Mouse (Mus musculus): ENCODE measurements around the gene Sorcs3. TPM values are rescaled to one million over a fixed set of nuclear protein-coding genes. Genes with fewer than 3 reads are reported as not detected.

Gene Sorcs3
- polyA plus RNA-seq, 1 experiment: 0.03 TPM

DNA sequence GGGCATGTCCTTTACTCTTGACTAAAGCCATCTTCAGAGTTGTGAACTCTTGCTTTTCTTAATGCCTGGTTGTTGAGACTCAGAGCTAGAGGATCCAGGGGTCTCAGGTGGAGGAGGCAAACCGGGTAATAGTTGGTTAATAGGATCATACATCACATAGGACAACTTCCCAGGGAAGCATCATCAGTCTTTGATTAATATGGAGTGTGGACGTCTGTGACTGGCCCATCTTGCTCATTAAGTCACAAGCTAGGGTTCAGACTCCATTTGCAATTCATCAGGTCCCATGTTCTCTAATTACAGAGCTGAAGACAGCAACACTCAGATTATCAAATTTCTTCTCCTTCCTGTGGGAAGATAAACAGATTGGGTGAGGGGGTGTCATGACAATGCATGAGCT is 353.6 kb downstream of the Sorcs3 start:
- H3K27me3 ChIP-seq (ENCODE audit: control insufficient read depth, insufficient read depth, low read length): no peaks in the 10 kb centered on the region
- no peaks in the 10 kb centered on the region for H3K36me3 ChIP-seq (ENCODE audit: control insufficient read depth, insufficient read depth, low read length)
- H3K4me1 ChIP-seq (ENCODE audit: control insufficient read depth, insufficient read depth, insufficient read length, low read length): no peaks in the 10 kb centered on the region
- WGBS: 50% methylated on average over 2 of the region's 2 CpGs
- TF ChIP-seq POLR2A (IDR thresholded peaks at IDR 0.05; ENCODE audit: low read depth, low read length) (no peak), CTCF (IDR thresholded peaks at IDR 0.05; ENCODE audit: extremely low read depth, insufficient read length, insufficient replicate concordance, low read depth, low read length) (no peak)
- no peak overlapping the region for H3K4me3 ChIP-seq (ENCODE audit: low read depth, low read length)
- H3K27ac ChIP-seq (ENCODE audit: insufficient read depth, low read depth, low read length): no peak overlapping the region

DNA sequence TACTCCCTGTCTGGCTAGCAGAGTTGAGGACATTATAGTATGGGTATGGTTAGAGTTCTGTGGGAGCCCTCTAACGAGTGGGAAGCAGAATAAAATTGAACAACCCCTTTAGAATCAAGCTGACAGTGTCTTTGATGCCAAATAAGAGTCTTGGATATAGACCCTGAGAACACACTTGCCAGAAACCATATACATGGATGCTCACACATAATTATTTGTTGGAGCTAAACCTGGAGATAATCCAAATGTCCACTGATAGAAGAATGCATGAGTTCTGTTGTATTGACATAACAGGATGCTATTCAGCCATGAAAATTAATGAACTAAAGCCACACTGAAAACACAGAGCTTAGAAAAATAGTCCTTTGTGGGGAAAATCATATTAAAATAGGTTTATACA is 369.9 kb downstream of the Sorcs3 start:
- Histone ChIP-seq H3K4me1 (ENCODE audit: control insufficient read depth, insufficient read depth, insufficient read length, low read length) (no peaks in the 10 kb centered on the region), H3K36me3 (ENCODE audit: control insufficient read depth, insufficient read depth, low read length) (no peaks in the 10 kb centered on the region), H3K4me3 (ENCODE audit: low read depth, low read length) (no peak overlapping the region), H3K27ac (ENCODE audit: insufficient read depth, low read depth, low read length) (no peak overlapping the region), H3K27me3 (ENCODE audit: control insufficient read depth, insufficient read depth, low read length) (no peaks in the 10 kb centered on the region)
- no peak for TF ChIP-seq CTCF (IDR thresholded peaks at IDR 0.05; ENCODE audit: extremely low read depth, insufficient read length, insufficient replicate concordance, low read depth, low read length)
- TF ChIP-seq POLR2A (IDR thresholded peaks at IDR 0.05; ENCODE audit: low read depth, low read length): no peak
- 45% methylated on average over 1 of the region's 1 CpGs for WGBS

DNA sequence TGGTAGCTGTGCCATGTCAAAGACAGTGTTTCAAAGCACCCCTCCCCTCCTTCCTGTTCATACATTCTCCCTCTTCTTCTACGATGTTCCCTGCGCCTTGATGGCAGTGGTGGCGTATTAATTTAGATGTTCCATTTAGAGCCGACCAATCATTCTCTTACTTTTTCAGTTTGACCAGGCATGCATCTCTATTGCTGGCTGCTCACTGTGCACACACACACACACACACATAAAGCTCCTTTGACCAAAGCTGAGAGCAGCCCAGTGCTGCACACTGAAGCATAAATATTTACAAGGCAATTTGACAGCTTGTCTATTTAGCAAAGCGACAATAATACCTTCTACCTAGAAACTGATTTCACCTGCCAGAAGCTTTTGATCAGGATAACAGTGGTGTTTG is 371.3 kb downstream of the Sorcs3 start:
- Histone ChIP-seq H3K27ac (ENCODE audit: insufficient read depth, low read depth, low read length) (no peak overlapping the region), H3K27me3 (ENCODE audit: control insufficient read depth, insufficient read depth, low read length) (no peaks in the 10 kb centered on the region), H3K36me3 (ENCODE audit: control insufficient read depth, insufficient read depth, low read length) (no peaks in the 10 kb centered on the region), H3K4me3 (ENCODE audit: low read depth, low read length) (no peak overlapping the region), H3K4me1 (ENCODE audit: control insufficient read depth, insufficient read depth, insufficient read length, low read length) (no peaks in the 10 kb centered on the region)
- 74% methylated on average over 5 of the region's 5 CpGs for WGBS
- TF ChIP-seq POLR2A (IDR thresholded peaks at IDR 0.05; ENCODE audit: low read depth, low read length) (no peak), CTCF (IDR thresholded peaks at IDR 0.05; ENCODE audit: extremely low read depth, insufficient read length, insufficient replicate concordance, low read depth, low read length) (no peak)

DNA sequence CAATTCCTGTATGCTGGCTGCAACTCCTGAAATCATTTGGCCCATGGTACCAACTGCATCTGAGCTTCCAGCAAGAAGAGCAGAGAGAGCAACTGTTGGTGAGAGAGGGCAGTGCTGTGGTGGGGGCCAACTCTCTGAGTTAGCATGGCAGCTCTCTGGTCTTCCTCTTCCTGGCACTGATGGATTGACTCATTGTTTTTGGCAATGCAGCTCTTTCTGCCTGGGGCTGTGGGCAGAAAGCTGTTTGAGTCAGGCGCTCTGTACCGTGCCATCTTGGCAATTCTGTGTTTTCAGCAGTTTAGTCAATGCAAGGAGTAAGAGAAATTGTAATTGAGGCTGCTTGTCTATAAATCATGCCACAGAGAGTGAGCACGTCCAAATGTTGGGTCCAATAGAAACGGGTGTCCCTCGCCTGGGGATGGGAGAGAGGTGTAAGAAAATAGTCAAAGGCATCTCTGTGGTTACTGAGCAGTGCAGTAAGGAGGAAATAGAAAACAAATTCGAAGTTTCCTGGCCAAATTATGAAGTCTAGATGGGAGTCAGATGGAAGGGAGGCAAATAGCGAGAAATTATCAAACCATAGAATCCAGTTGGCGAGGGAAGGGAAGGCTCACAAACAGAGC is 379.2 kb downstream of the Sorcs3 start:
- Histone ChIP-seq H3K36me3 (ENCODE audit: control insufficient read depth, insufficient read depth, low read length) (no peaks in the 10 kb centered on the region), H3K27ac (ENCODE audit: insufficient read depth, low read depth, low read length) (no peak overlapping the region), H3K4me1 (ENCODE audit: control insufficient read depth, insufficient read depth, insufficient read length, low read length) (no peaks in the 10 kb centered on the region), H3K27me3 (ENCODE audit: control insufficient read depth, insufficient read depth, low read length) (no peaks in the 10 kb centered on the region), H3K4me3 (ENCODE audit: low read depth, low read length) (no peak overlapping the region)
- TF ChIP-seq CTCF (IDR thresholded peaks at IDR 0.05; ENCODE audit: extremely low read depth, insufficient read length, insufficient replicate concordance, low read depth, low read length): no peak
- TF ChIP-seq POLR2A (IDR thresholded peaks at IDR 0.05; ENCODE audit: low read depth, low read length): no peak
- WGBS: 72% methylated on average over 8 of the region's 8 CpGs

DNA sequence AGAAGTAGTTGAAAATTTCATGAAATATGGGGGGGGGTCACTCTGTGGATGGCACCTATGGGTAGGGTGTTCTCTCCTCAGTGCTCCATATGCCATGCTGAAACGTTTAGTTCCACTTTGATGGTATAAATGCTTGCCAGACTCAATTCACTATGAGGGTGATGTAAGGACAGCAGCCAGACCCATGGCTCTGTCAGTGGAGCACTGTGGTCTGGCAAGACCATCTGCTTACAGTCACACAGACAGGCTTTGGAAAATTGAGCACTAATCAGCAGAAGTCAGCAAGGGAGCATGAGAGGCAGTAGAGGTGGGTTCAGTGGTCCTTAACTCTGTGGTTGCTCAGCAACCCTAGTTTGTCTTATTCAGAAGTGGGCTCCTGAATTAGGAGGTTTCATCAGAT is 411.1 kb downstream of the Sorcs3 start:
- Histone ChIP-seq H3K4me3 (ENCODE audit: low read depth, low read length) (no peak overlapping the region), H3K27me3 (ENCODE audit: control insufficient read depth, insufficient read depth, low read length) (no peaks in the 10 kb centered on the region), H3K4me1 (ENCODE audit: control insufficient read depth, insufficient read depth, insufficient read length, low read length) (no peaks in the 10 kb centered on the region), H3K36me3 (ENCODE audit: control insufficient read depth, insufficient read depth, low read length) (no peaks in the 10 kb centered on the region), H3K27ac (ENCODE audit: insufficient read depth, low read depth, low read length) (no peak overlapping the region)
- 54% methylated on average over 1 of the region's 1 CpGs for WGBS
- TF ChIP-seq POLR2A (IDR thresholded peaks at IDR 0.05; ENCODE audit: low read depth, low read length): no peak
- no peak for TF ChIP-seq CTCF (IDR thresholded peaks at IDR 0.05; ENCODE audit: extremely low read depth, insufficient read length, insufficient replicate concordance, low read depth, low read length)

DNA sequence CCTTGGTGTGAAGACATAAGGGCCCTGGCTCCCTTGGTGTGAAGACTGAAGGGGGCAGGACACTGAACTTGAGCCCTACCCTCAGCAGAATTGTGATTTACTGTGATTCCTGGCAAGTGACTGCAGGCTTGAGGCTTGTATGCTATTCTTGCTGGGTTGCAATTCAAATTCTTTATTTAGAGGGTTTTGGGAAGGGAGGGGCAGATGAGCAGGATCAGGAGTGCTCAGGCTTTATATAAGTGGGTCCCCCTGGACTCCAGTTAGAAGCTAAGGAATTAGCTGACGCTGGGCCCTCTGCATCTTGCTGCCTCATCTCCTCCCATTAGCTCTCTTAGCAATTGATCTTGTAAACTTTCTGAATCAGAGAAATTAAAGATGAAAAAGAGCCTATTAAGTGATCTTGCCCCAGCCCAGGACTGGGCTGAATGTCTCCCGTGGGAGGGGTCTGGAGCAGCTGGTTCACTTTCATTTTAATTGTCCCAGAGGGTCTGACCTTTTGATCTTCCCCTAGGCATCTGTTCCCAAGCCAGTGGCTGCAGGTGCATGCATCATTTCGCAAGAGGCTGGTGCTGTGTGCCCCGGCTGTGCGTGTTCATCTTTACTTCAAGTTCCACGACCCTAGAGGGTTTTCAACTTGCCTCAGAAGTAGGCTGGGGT is 425.0 kb downstream of the Sorcs3 start:
- Histone ChIP-seq H3K4me1 (ENCODE audit: control insufficient read depth, insufficient read depth, insufficient read length, low read length) (no peaks in the 10 kb centered on the region), H3K27me3 (ENCODE audit: control insufficient read depth, insufficient read depth, low read length) (no peaks in the 10 kb centered on the region), H3K4me3 (ENCODE audit: low read depth, low read length) (no peak overlapping the region), H3K27ac (ENCODE audit: insufficient read depth, low read depth, low read length) (no peak overlapping the region), H3K36me3 (ENCODE audit: control insufficient read depth, insufficient read depth, low read length) (no peaks in the 10 kb centered on the region)
- WGBS: 54% methylated on average over 6 of the region's 6 CpGs
- TF ChIP-seq POLR2A (IDR thresholded peaks at IDR 0.05; ENCODE audit: low read depth, low read length): no peak
- no peak for TF ChIP-seq CTCF (IDR thresholded peaks at IDR 0.05; ENCODE audit: extremely low read depth, insufficient read length, insufficient replicate concordance, low read depth, low read length)

DNA sequence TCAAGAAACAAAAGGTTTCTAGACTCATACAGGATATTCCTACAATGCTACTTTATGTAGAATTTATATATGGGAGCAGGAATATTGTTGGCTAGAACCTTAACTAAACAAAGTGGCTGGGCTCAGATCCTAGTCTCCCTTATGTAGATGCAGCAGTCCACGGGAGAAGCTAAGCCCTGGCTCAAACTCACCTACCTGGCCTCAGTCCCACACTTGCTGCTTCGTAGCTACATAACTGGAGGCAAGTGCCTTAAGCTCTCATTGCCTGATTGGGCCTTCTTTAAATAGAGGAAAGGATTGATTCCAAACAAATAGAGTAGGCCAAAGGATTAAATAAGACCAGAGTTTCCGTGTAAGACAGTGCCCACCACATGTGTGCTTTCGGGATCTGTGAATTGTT is 436.7 kb downstream of the Sorcs3 start:
- no peaks in the 10 kb centered on the region for H3K4me1 ChIP-seq (ENCODE audit: control insufficient read depth, insufficient read depth, insufficient read length, low read length)
- TF ChIP-seq POLR2A (IDR thresholded peaks at IDR 0.05; ENCODE audit: low read depth, low read length) (no peak), CTCF (IDR thresholded peaks at IDR 0.05; ENCODE audit: extremely low read depth, insufficient read length, insufficient replicate concordance, low read depth, low read length) (no peak)
- no peak overlapping the region for H3K27ac ChIP-seq (ENCODE audit: insufficient read depth, low read depth, low read length)
- H3K27me3 ChIP-seq (ENCODE audit: control insufficient read depth, insufficient read depth, low read length): no peaks in the 10 kb centered on the region
- 73% methylated on average over 4 of the region's 4 CpGs for WGBS
- no peak overlapping the region for H3K4me3 ChIP-seq (ENCODE audit: low read depth, low read length)
- no peaks in the 10 kb centered on the region for H3K36me3 ChIP-seq (ENCODE audit: control insufficient read depth, insufficient read depth, low read length)
